Mouse (Mus musculus) heart, postnatal 4 days (tissue): ENCODE data around the gene Ntng1. TPM values are rescaled to one million over a fixed set of nuclear protein-coding genes. Genes with fewer than 3 reads are reported as not detected.
A peak's percentile ranks its signal among the peaks of the same experiment; 100 is the strongest.

Experiments used
- DNase-seq: peaks from one replicate; pipeline ENCODE4 v3.0.0; 2021
- total RNA-seq, 2 experiments: library from RNA; stranded (reverse); gene quantifications; 2 replicates each; pipeline ENCODE4 v1.2.3; 2021

Ntng1 gene
- total RNA-seq, 2 experiments from 2014 or later = 0.17 to 0.20 TPM

- no peak for DNase-seq
Observed at GRCm38 (mm10) chr3:109918996-109919395, 224.8 kb downstream of the Ntng1 start.

- no peak for DNase-seq
Observed at GRCm38 (mm10) chr3:109917926-109918694, 225.7 kb downstream of the Ntng1 start.

GRCm38 (mm10) chr3:109917077-109917476, 226.7 kb downstream of the Ntng1 start:
- no peak for DNase-seq

- no peak for DNase-seq
Observed at GRCm38 (mm10) chr3:109914226-109914625, 229.6 kb downstream of the Ntng1 start.

- no peak for DNase-seq
Observed at GRCm38 (mm10) chr3:109890600-109890999, 253.2 kb downstream of the Ntng1 start.

- DNase-seq = no peak
Observed at GRCm38 (mm10) chr3:109885672-109886071, 258.1 kb downstream of the Ntng1 start.

- DNase-seq = no peak
Observed at GRCm38 (mm10) chr3:109879061-109879460, 264.8 kb downstream of the Ntng1 start.

- no peak for DNase-seq
Observed at GRCm38 (mm10) chr3:109871986-109872385, 271.8 kb downstream of the Ntng1 start.

- no peak for DNase-seq
Observed at GRCm38 (mm10) chr3:109858276-109858675, 285.5 kb downstream of the Ntng1 start.

GRCm38 (mm10) chr3:109854449-109855155, 289.2 kb downstream of the Ntng1 start:
- no peak for DNase-seq

- no peak for DNase-seq
Observed at GRCm38 (mm10) chr3:109846660-109847059, 297.2 kb downstream of the Ntng1 start.

GRCm38 (mm10) chr3:109825806-109826205, 318.0 kb downstream of the Ntng1 start:
- DNase-seq = no peak

GRCm38 (mm10) chr3:109822803-109823474, 320.9 kb downstream of the Ntng1 start:
- no peak for DNase-seq

GRCm38 (mm10) chr3:109818821-109819685, 324.8 kb downstream of the Ntng1 start:
- DNase-seq = no peak

GRCm38 (mm10) chr3:109809065-109809464, 334.7 kb downstream of the Ntng1 start:
- DNase-seq = no peak

- no peak for DNase-seq
Observed at GRCm38 (mm10) chr3:109807211-109807934, 336.4 kb downstream of the Ntng1 start.

- no peak for DNase-seq
Observed at GRCm38 (mm10) chr3:109804145-109804544, 339.7 kb downstream of the Ntng1 start.

- no peak for DNase-seq
Observed at GRCm38 (mm10) chr3:109803616-109804015, 340.2 kb downstream of the Ntng1 start.

GRCm38 (mm10) chr3:109797354-109797753, 346.5 kb downstream of the Ntng1 start:
- no peak for DNase-seq

- no peak for DNase-seq
Observed at GRCm38 (mm10) chr3:109783231-109783630, 360.6 kb downstream of the Ntng1 start.

GRCm38 (mm10) chr3:109782289-109782951, 361.4 kb downstream of the Ntng1 start:
- peak; percentile 27 for DNase-seq
